Mouse (Mus musculus): ENCODE results near the gene Rapgef3. TPM values are rescaled to one million over a fixed set of nuclear protein-coding genes. Genes with fewer than 3 reads are reported as not detected.

Gene Rapgef3
- total RNA-seq, 2 experiments from 2014 or later = 41.0 to 59.9 TPM

- no peak for DNase-seq
These were observed 47.6 kb downstream of the Rapgef3 start for GRCm38 (mm10) chr15:97720026-97720675.

- DNase-seq = no peak
These were observed 48.3 kb downstream of the Rapgef3 start for GRCm38 (mm10) chr15:97719494-97719893.

- no peak for DNase-seq
These were observed 49.1 kb downstream of the Rapgef3 start for GRCm38 (mm10) chr15:97718535-97719155.

GRCm38 (mm10) chr15:97717861-97718534 lies 49.8 kb downstream of the Rapgef3 start:
- DNase-seq = peak in 1 of 2 experiments; percentile 35

- DNase-seq = no peak
These were observed 51.0 kb downstream of the Rapgef3 start for GRCm38 (mm10) chr15:97716782-97717181.

- no peak for DNase-seq
These were observed 52.0 kb downstream of the Rapgef3 start for GRCm38 (mm10) chr15:97715734-97716133.

- no peak for DNase-seq
These were observed 52.7 kb downstream of the Rapgef3 start for GRCm38 (mm10) chr15:97715083-97715482.

GRCm38 (mm10) chr15:97712546-97712945 lies 55.2 kb downstream of the Rapgef3 start:
- DNase-seq = no peak

- DNase-seq = no peak
These were observed 56.9 kb downstream of the Rapgef3 start for GRCm38 (mm10) chr15:97710906-97711305.

- peak; percentile 86 to 88 for DNase-seq
These were observed 62.3 kb downstream of the Rapgef3 start, which contains the start of gene Rpap3 for GRCm38 (mm10) chr15:97705211-97706050. TSS of gene Rpap3 (minus strand) at chr15:97705825.

GRCm38 (mm10) chr15:97696616-97697015 lies 71.2 kb downstream of the Rapgef3 start:
- no peak for DNase-seq

Other genes with a start within 250 kb of the Rapgef3 start
- 10 to 100 TPM; 21.0 to 23.3 TPM for gene Rpap3, start 62.1 kb downstream of the Rapgef3 start, total RNA-seq (2021)
- under 1 TPM; 0.27 to 0.71 TPM for gene Endou, start 36.6 kb downstream of the Rapgef3 start, total RNA-seq (2021)
- 100 to 1,000 TPM; 133 to 137 TPM for gene Slc48a1, start 10.5 kb upstream of the Rapgef3 start, total RNA-seq (2021)
- gene Hdac7, start 76.5 kb upstream of the Rapgef3 start, total RNA-seq (2021) = 10 to 100 TPM; 21.3 to 25.0 TPM
- gene Vdr, start 142.7 kb upstream of the Rapgef3 start, total RNA-seq (2021) = under 1 TPM; 0.30 to 0.37 TPM
- 10 to 100 TPM; 29.1 to 30.4 TPM for gene Tmem106c, start 196.2 kb upstream of the Rapgef3 start, total RNA-seq (2021)
- gene Col2a1, start 236.7 kb upstream of the Rapgef3 start, total RNA-seq (2021) = under 1 TPM; 0.47 to 0.48 TPM